8 mouse cellular contexts compared by ENCODE assay signal in genomic region chr3:108781238-108781883, GRCm38 (mm10). TPM values are rescaled to one million over a fixed set of nuclear protein-coding genes. Genes with fewer than 3 reads are reported as not detected.
DNase-seq lines count a peak whose midpoint lies in the region; ATAC-seq lines count a peak whose summit lies in the region.

No protein-coding gene starts in this region.

- WGBS in heart, embryonic 14.5 days = 52% methylated on average over 10 of the region's 10 CpGs
- 72% methylated on average over 10 of the region's 10 CpGs for WGBS in limb, embryonic 10.5 days

- ATAC-seq in heart, embryonic 14.5 days (ENCODE audit: insufficient number of reproducible peaks, insufficient read depth, low FRiP score, low read depth) = peak; percentile 66; the same call in 1 of the 2 replicates
- no peak for ATAC-seq in cerebellum, adult (ENCODE audit: insufficient number of reproducible peaks, low FRiP score, low TSS enrichment)

- H3K9ac ChIP-seq in heart, embryonic 14.5 days (ENCODE audit: low read length) = no peak overlapping the region

- no peak overlapping the region for H3K4me3 ChIP-seq in heart, embryonic 14.5 days (ENCODE audit: control insufficient read depth in 1 of 2, insufficient read depth in 1 of 2, low read depth in 1 of 2, low read length in 2 of 2)
- no peak overlapping the region for H3K4me3 ChIP-seq in limb, embryonic 10.5 days

- no peak overlapping the region for H3K4me2 ChIP-seq in heart, embryonic 14.5 days (ENCODE audit: low read length)

- peak overlapping the region; percentile 31 to 61; a peak in 3 of 4 replicates for H3K27ac ChIP-seq in heart, embryonic 14.5 days (replicated peaks in 1 of 2; ENCODE audit: control insufficient read depth in 1 of 2, insufficient read depth in 1 of 2, low read depth in 2 of 2, low read length in 2 of 2)
- peak overlapping the region; percentile 50 for H3K27ac ChIP-seq in limb, embryonic 10.5 days

- no peaks in the 10 kb centered on the region for H3K27me3 ChIP-seq in heart, embryonic 14.5 days (ENCODE audit: control insufficient read depth, insufficient read depth, low read length)
- H3K27me3 ChIP-seq in limb, embryonic 10.5 days (ENCODE audit: low read depth, poor library complexity, severe bottlenecking) = 0 out of 2 replicates have a peak, but pooled peaks cover 1% of the 10 kb centered on the region

- no peaks in the 10 kb centered on the region for H3K36me3 ChIP-seq in heart, embryonic 14.5 days (ENCODE audit: control insufficient read depth, insufficient read depth, low read length)
- 0 out of 2 replicates have a peak, but pooled peaks cover 9% of the 10 kb centered on the region for H3K36me3 ChIP-seq in limb, embryonic 10.5 days

- peak; percentile 8 for DNase-seq in kidney, postnatal 14 days
- no peak for DNase-seq in kidney, adult 18-20 months
- peak; percentile 67 for DNase-seq in adrenal gland, postnatal 14 days
- no peak for DNase-seq in limb, embryonic 10.5 days (ENCODE audit: low spot score)
- peak; percentile 70 for DNase-seq in skeletal muscle tissue, adult 2 months (ENCODE audit: low read depth, low spot score)
- DNase-seq in thymus, postnatal 4 days = no peak

- H3K4me1 ChIP-seq in heart, embryonic 14.5 days (ENCODE audit: control insufficient read depth in 2 of 2, insufficient read depth in 2 of 2, low read length in 2 of 2) = peaks cover 7 to 8% of the 10 kb centered on the region in 2 experiments; a peak in 2 of 4 replicates
- H3K4me1 ChIP-seq in limb, embryonic 10.5 days = peaks cover 22% of the 10 kb centered on the region

- peaks cover 9% of the 10 kb centered on the region for H3K9me3 ChIP-seq in heart, embryonic 14.5 days (ENCODE audit: control insufficient read depth, low read length)
- H3K9me3 ChIP-seq in limb, embryonic 10.5 days (replicated peaks) = 0 out of 2 replicates have a peak, but pooled peaks cover 6% of the 10 kb centered on the region

RNA-seq across cellular contexts. Expression of gene Aknad1, which starts 41.9 kb away (rescaled TPM):
- not detected in 2 replicates for total RNA-seq in adrenal gland, postnatal 14 days (2021)
- polyA plus RNA-seq in heart, embryonic 14.5 days (2014; fragmentation: Nextera tagmentation; extraction: Ambion mirVana) = not detected in 2 replicates
- polyA plus RNA-seq in limb, embryonic 10.5 days (2016; fragmentation: Nextera tagmentation; extraction: Ambion mirVana) = 0.10 TPM in 1 of 2 replicates, not detected in the other

RNA-seq across cellular contexts. Expression of gene Stxbp3, which starts 59.0 kb away (rescaled TPM):
- total RNA-seq in adrenal gland, postnatal 14 days (2021) = 45.2 and 50.7 TPM in 2 replicates
- polyA plus RNA-seq in heart, embryonic 14.5 days (2014; fragmentation: Nextera tagmentation; extraction: Ambion mirVana) = 28.4 and 31.6 TPM in 2 replicates
- polyA plus RNA-seq in limb, embryonic 10.5 days (2016; fragmentation: Nextera tagmentation; extraction: Ambion mirVana) = 20.8 and 24.6 TPM in 2 replicates

RNA-seq across cellular contexts. Expression of gene Gpsm2, which starts 59.3 kb away (rescaled TPM):
- 10.1 and 13.8 TPM in 2 replicates for total RNA-seq in adrenal gland, postnatal 14 days (2021)
- polyA plus RNA-seq in heart, embryonic 14.5 days (2014; fragmentation: Nextera tagmentation; extraction: Ambion mirVana) = 27.5 and 30.4 TPM in 2 replicates
- 73.9 and 85.3 TPM in 2 replicates for polyA plus RNA-seq in limb, embryonic 10.5 days (2016; fragmentation: Nextera tagmentation; extraction: Ambion mirVana)

Comparison
In these comparisons a context has a peak if more than half of its experiments do, and no peak if none do; other contexts are left out.
1. DNase-seq: peak in kidney, postnatal 14 days (single experiment), adrenal gland, postnatal 14 days (single experiment) and skeletal muscle tissue, adult 2 months (single experiment); none in kidney, adult 18-20 months (single experiment), limb, embryonic 10.5 days (single experiment) and thymus, postnatal 4 days (single experiment).